8 mouse cellular contexts compared by ENCODE assay signal in the genomic region with DNA sequence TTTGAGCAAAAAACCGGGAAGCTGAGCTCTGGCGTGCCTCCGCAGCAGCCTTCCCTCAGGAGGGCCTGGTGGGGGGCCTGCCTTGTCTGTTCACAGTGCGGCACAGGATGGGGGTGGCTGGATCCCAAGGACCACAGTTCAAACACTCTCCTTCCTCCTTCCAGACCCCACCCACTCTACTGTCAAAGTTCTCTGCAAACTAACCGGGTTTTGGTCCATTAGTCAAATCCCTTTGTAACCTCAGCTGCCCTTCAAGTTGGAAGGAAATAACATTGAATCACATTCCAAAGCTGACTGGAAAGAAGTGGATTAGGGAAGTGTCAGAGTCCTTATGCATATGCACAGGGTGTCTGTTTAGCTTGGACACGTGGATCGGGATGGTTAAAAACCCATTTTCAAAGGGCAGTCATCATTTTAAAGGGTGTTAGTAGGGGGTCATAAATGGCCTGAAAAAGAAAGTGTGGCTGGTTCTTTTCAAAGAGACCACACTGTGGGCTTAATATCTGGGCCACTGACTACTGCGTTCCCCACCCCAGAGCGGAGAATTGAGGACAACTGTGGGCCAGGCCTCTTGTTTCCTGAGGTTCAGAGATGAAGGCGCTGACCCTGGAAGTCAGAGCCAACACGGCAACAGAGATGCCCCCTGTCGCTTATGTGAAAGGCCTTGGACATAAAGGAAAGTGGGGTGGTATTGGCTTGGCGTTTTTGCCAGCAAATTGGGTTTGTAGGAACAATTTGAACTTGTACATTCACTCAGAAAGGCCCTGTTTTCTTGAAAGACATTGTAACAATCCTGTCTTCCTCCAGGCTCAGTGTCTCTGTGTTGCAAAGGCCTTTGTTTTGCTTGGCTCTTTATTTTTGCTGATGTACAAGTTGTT.
A peak's percentile ranks its signal among the peaks of the same experiment; 100 is the strongest.
DNase-seq lines count a peak whose midpoint lies in the region; ATAC-seq and TF ChIP-seq lines count a peak whose summit lies in the region.

No protein-coding gene starts in this region.

- H3K4me2 ChIP-seq in lung, embryonic 14.5 days: peak overlapping the region; percentile 68

- H3K27me3 ChIP-seq in lung, embryonic 14.5 days (ENCODE audit: insufficient read depth, low read length): no peaks in the 10 kb centered on the region
- H3K27me3 ChIP-seq in midbrain, embryonic 10.5 days (ENCODE audit: low read depth, poor library complexity, severe bottlenecking): peaks cover 46% of the 10 kb centered on the region

- H3K9ac ChIP-seq in lung, embryonic 14.5 days: peak overlapping the region; percentile 60; the same call in 1 of the 2 replicates

- DNase-seq in lung, embryonic 14.5 days: peak; percentile 54
- no peak for DNase-seq in lung, postnatal 36 days
- DNase-seq in heart, adult 18-20 months: peak; percentile 43 to 46
- peak; percentile 60 for DNase-seq in kidney, adult 18-20 months
- DNase-seq in midbrain, embryonic 10.5 days (ENCODE audit: low spot score): peak; percentile 60
- DNase-seq in frontal cortex, postnatal 25 days (ENCODE audit: low spot score in 2 of 2): no peak
- DNase-seq in c-Kit-positive CD71-positive TER-119-positive erythroid progenitor cells, embryonic 14.5 days (ENCODE audit: low spot score): no peak

- WGBS in lung, embryonic 14.5 days: 33% methylated on average over 13 of the region's 13 CpGs
- WGBS in midbrain, embryonic 10.5 days: 8% methylated on average over 13 of the region's 13 CpGs

- peak overlapping the region; percentile 35; the same call in 1 of the 2 replicates for H3K4me3 ChIP-seq in lung, embryonic 14.5 days (ENCODE audit: low read depth, low read length)
- peak overlapping the region; percentile 51 for H3K4me3 ChIP-seq in midbrain, embryonic 10.5 days

- ATAC-seq in lung, embryonic 14.5 days (ENCODE audit: insufficient read depth): peak; percentile 78
- ATAC-seq in granulocyte monocyte progenitor cell, adult 5-6 weeks (replicated peaks; ENCODE audit: poor library complexity, severe bottlenecking): no peak

- TF ChIP-seq CTCF in lung, embryonic 14.5 days (IDR thresholded peaks at IDR 0.05; ENCODE audit: low read depth): no peak

- H3K9me3 ChIP-seq in lung, embryonic 14.5 days (ENCODE audit: low read depth, low read length): no peaks in the 10 kb centered on the region
- H3K9me3 ChIP-seq in midbrain, embryonic 10.5 days (replicated peaks): no peaks in the 10 kb centered on the region

- H3K4me1 ChIP-seq in lung, embryonic 14.5 days (ENCODE audit: insufficient read depth): peaks cover 17% of the 10 kb centered on the region
- H3K4me1 ChIP-seq in midbrain, embryonic 10.5 days: peaks cover 35% of the 10 kb centered on the region

- H3K27ac ChIP-seq in lung, embryonic 14.5 days (ENCODE audit: low read depth): peak overlapping the region; percentile 81; the same call in 1 of the 2 replicates
- peak overlapping the region; percentile 81 for H3K27ac ChIP-seq in midbrain, embryonic 10.5 days (replicated peaks)

- no peaks in the 10 kb centered on the region for H3K36me3 ChIP-seq in lung, embryonic 14.5 days (ENCODE audit: insufficient read depth)
- H3K36me3 ChIP-seq in midbrain, embryonic 10.5 days: no peaks in the 10 kb centered on the region

Comparison
In these comparisons a context has a peak if more than half of its experiments do, and no peak if none do; other contexts are left out.
1. DNase-seq: peak in lung, embryonic 14.5 days (single experiment), heart, adult 18-20 months (2 of 2), kidney, adult 18-20 months (single experiment) and midbrain, embryonic 10.5 days (single experiment); none in lung, postnatal 36 days (single experiment), frontal cortex, postnatal 25 days (0 of 2) and c-Kit-positive CD71-positive TER-119-positive erythroid progenitor cells, embryonic 14.5 days (single experiment).